Mouse (Mus musculus) forebrain, embryonic 11.5 days (tissue): ENCODE results near the gene Rprml. TPM values are rescaled to one million over a fixed set of nuclear protein-coding genes. Genes with fewer than 3 reads are reported as not detected.
A peak's percentile ranks its signal among the peaks of the same experiment; 100 is the strongest.

ENCODE experiments used
- ATAC-seq: fragments of 200-750 bp; cut with Nextera tagmentation; replicated peaks from 2 replicates; pipeline ENCODE4 v1.8.0; 2017; ENCODE audit warnings: moderate TSS enrichment; ENCODE audit not compliant: low FRiP score
- DNase-seq: peaks from one replicate; pipeline ENCODE4 v3.0.0-alpha.2; 2017; ENCODE audit warnings: low spot score
- H3K27ac ChIP-seq: fragments of 300-500 bp; sonication (generic); 2 replicates; pipeline ENCODE4 v1.5.1; 2014; ENCODE audit warnings: low read depth, low read length
- H3K27me3 ChIP-seq: fragments of 300-500 bp; sonication (generic); 2 replicates; pipeline ENCODE4 v1.6.1; 2014; ENCODE audit warnings: mild to moderate bottlenecking, low read length, mixed read lengths; ENCODE audit not compliant: control insufficient read depth, insufficient read depth
- H3K36me3 ChIP-seq: fragments of 300-500 bp; sonication (generic); 2 replicates; pipeline ENCODE4 v1.6.1; 2014; ENCODE audit warnings: mild to moderate bottlenecking, low read length, moderate library complexity, mixed read lengths; ENCODE audit not compliant: control insufficient read depth, insufficient read depth
- H3K4me1 ChIP-seq: fragments of 300-500 bp; sonication (generic); replicated peaks from 2 replicates; pipeline ENCODE4 v1.6.1; 2014; ENCODE audit warnings: low read length, mixed read lengths; ENCODE audit not compliant: control insufficient read depth, insufficient read depth
- H3K4me2 ChIP-seq: fragments of 300-500 bp; sonication (generic); 2 replicates; pipeline ENCODE4 v1.6.1; 2014; ENCODE audit warnings: low read depth, mild to moderate bottlenecking, low read length, moderate library complexity, mixed read lengths; ENCODE audit not compliant: severe bottlenecking
- H3K4me3 ChIP-seq: fragments of 300-500 bp; sonication (generic); 2 replicates; pipeline ENCODE4 v1.5.1; 2014; ENCODE audit warnings: low read depth, low read length
- H3K9ac ChIP-seq: fragments of 300-500 bp; sonication (generic); 2 replicates; pipeline ENCODE4 v1.6.1; 2014; ENCODE audit warnings: low read length
- H3K9me3 ChIP-seq: fragments of 300-500 bp; sonication (generic); 2 replicates; pipeline ENCODE4 v1.6.1; 2016; ENCODE audit warnings: low read length, mixed read lengths; ENCODE audit not compliant: control insufficient read depth
- WGBS: fragments of 180-500 bp; shearing (Covaris S2); extraction: QIAGEN DNeasy Blood & Tissue Kit; methylation state at CpG from one replicate; pipeline ENCODE4 v1.1.7; 2014; 5-methylcytosine and 5-hydroxymethylcytosine counted together
- polyA plus RNA-seq: library from polyadenylated mRNA; unstranded; fragments of >200 nt; fragmentation: Nextera tagmentation; extraction: Ambion mirVana; gene quantifications from 2 replicates; pipeline ENCODE4 v1.2.1, GENCODE M21; 2014

The Rprml gene
- not detected in 2 replicates for polyA plus RNA-seq

GRCm38 (mm10) chr11:103649301-103649982 is at the start of gene Rprml:
TSS of gene Rprml (plus strand) at chr11:103649570.
- Histone ChIP-seq H3K4me1 (peaks cover 8% of the 10 kb centered on the region; the same call in 1 of the 2 replicates), H3K4me2 (peak within 1 kb of the TSS; percentile 43), H3K27me3 (peaks cover 62% of the 10 kb centered on the region), H3K27ac (no peak within 1 kb of the TSS), H3K9ac (no peak within 1 kb of the TSS), H3K4me3 (peak within 1 kb of the TSS; percentile 19), H3K9me3 (no peaks in the 10 kb centered on the region), H3K36me3 (no peaks in the 10 kb centered on the region)
- DNase-seq (peak; percentile 60), ATAC-seq (no peak)
- WGBS = 2% methylated on average over 70 of the region's 71 CpGs

GRCm38 (mm10) chr11:103606611-103607010 is 42.8 kb upstream of the Rprml start:
- WGBS = 69% methylated on average over 5 of the region's 5 CpGs
- no peaks in the 10 kb centered on the region for H3K4me1 ChIP-seq
- no peak overlapping the region for H3K27ac ChIP-seq
- H3K9me3 ChIP-seq = no peaks in the 10 kb centered on the region
- no peak overlapping the region for H3K9ac ChIP-seq
- H3K4me2 ChIP-seq = no peak overlapping the region
- no peaks in the 10 kb centered on the region for H3K27me3 ChIP-seq
- no peak overlapping the region for H3K4me3 ChIP-seq
- ATAC-seq = no peak
- H3K36me3 ChIP-seq = no peaks in the 10 kb centered on the region
- DNase-seq = no peak

DNA sequence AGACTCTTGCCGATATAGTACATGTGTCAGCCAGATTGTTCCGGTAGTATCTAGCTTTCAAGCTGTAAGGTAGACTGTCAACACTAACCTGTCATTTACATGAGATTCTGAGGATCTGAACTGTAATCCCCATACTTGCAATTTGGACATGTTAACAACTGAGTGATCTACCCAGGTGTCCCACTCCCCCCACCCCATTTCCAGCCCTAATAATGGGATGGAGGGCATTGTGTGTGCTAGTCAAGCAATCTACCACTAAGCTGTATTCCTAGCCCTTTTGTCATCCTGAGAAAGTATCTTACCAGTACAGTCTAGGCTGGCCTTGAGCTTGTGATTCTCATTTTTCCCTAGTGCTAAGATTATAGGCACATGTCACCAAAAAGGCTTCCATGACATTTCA is 38.6 kb upstream of the Rprml start:
- no peak for DNase-seq
- H3K9ac ChIP-seq = no peak overlapping the region
- H3K27ac ChIP-seq = no peak overlapping the region
- H3K4me3 ChIP-seq = no peak overlapping the region
- no peaks in the 10 kb centered on the region for H3K36me3 ChIP-seq
- H3K9me3 ChIP-seq = no peaks in the 10 kb centered on the region
- WGBS = 96% methylated on average over 2 of the region's 2 CpGs
- ATAC-seq = no peak
- H3K4me1 ChIP-seq = no peaks in the 10 kb centered on the region
- H3K27me3 ChIP-seq = no peaks in the 10 kb centered on the region
- no peak overlapping the region for H3K4me2 ChIP-seq

GRCm38 (mm10) chr11:103621040-103621439 is 28.3 kb upstream of the Rprml start, which contains the start of gene Gm884:
TSS of gene Gm884 (minus strand) at chr11:103621140.
- WGBS = 84% methylated on average over 9 of the region's 9 CpGs
- H3K9me3 ChIP-seq = no peaks in the 10 kb centered on the region
- DNase-seq = no peak
- no peak within 1 kb of the TSS for H3K9ac ChIP-seq
- no peak within 1 kb of the TSS for H3K4me3 ChIP-seq
- no peak within 1 kb of the TSS for H3K4me2 ChIP-seq
- no peaks in the 10 kb centered on the region for H3K4me1 ChIP-seq
- no peaks in the 10 kb centered on the region for H3K36me3 ChIP-seq
- no peak within 1 kb of the TSS for H3K27ac ChIP-seq
- H3K27me3 ChIP-seq = no peaks in the 10 kb centered on the region
- no peak for ATAC-seq

- H3K4me1 ChIP-seq = no peaks in the 10 kb centered on the region
- no peak overlapping the region for H3K27ac ChIP-seq
- H3K4me3 ChIP-seq = no peak overlapping the region
- 82% methylated on average over 23 of the region's 23 CpGs for WGBS
- H3K4me2 ChIP-seq = no peak overlapping the region
- DNase-seq = no peak
- H3K27me3 ChIP-seq = no peaks in the 10 kb centered on the region
- H3K36me3 ChIP-seq = no peaks in the 10 kb centered on the region
- no peaks in the 10 kb centered on the region for H3K9me3 ChIP-seq
- H3K9ac ChIP-seq = no peak overlapping the region
- ATAC-seq = no peak
These were observed 21.9 kb upstream of the Rprml start for GRCm38 (mm10) chr11:103627453-103627852.

DNA sequence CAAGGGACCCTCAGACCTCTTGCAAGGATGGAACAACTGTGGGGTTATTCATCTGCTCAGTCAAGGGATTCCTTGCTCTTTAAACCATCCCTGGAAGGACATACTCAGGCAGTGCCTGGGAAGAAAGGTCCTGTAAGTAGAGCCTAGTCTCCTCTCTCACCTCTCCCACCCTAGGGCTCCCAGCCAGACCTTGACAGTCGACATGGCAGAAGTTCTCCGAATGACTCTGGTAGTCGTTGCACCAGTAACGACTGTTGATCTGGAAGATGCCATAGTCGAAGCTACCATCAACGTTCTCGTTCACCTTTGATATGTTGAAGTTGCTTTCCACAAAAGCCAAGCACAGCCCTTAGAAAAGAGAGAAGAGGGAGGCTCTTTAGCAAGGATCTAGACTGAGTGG is 14.6 kb upstream of the Rprml start:
- H3K27me3 ChIP-seq = peaks cover 3% of the 10 kb centered on the region; the same call in 1 of the 2 replicates
- no peak for ATAC-seq
- no peak for DNase-seq
- no peak overlapping the region for H3K27ac ChIP-seq
- WGBS = 92% methylated on average over 7 of the region's 7 CpGs
- no peak overlapping the region for H3K4me3 ChIP-seq
- H3K4me2 ChIP-seq = no peak overlapping the region
- no peak overlapping the region for H3K9ac ChIP-seq
- no peaks in the 10 kb centered on the region for H3K9me3 ChIP-seq
- H3K36me3 ChIP-seq = no peaks in the 10 kb centered on the region
- H3K4me1 ChIP-seq = no peaks in the 10 kb centered on the region

DNA sequence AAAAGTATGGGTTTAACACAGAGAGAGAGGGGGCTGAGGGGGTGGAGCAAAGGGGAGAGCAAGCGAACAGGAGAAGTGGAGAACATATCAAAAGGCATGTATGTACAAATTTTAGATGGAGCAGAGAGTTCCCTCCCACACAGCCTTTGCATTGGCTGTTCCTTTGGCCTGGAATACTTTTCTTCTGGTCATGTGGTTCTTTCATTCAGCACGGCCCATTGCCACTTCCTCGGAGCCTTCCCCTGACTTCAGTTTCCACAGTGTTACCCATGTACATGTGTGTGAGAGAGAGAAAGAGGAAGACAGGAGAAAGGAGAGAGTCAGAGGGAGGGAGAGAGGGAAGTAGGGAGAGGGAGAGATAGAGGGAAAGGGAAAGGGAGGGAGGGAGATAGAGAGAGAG is 13.9 kb upstream of the Rprml start:
- Histone ChIP-seq H3K9me3 (no peaks in the 10 kb centered on the region), H3K4me3 (no peak overlapping the region), H3K4me2 (no peak overlapping the region), H3K9ac (no peak overlapping the region), H3K27ac (no peak overlapping the region), H3K36me3 (no peaks in the 10 kb centered on the region), H3K27me3 (peaks cover 6% of the 10 kb centered on the region; the same call in 1 of the 2 replicates), H3K4me1 (no peaks in the 10 kb centered on the region)
- DNase-seq (no peak), ATAC-seq (no peak)
- WGBS = 85% methylated on average over 3 of the region's 3 CpGs

- no peak overlapping the region for H3K4me2 ChIP-seq
- no peaks in the 10 kb centered on the region for H3K4me1 ChIP-seq
- ATAC-seq = no peak
- H3K9me3 ChIP-seq = no peaks in the 10 kb centered on the region
- no peaks in the 10 kb centered on the region for H3K36me3 ChIP-seq
- H3K27me3 ChIP-seq = peaks cover 6% of the 10 kb centered on the region; the same call in 1 of the 2 replicates
- no peak overlapping the region for H3K4me3 ChIP-seq
- DNase-seq = no peak
- H3K9ac ChIP-seq = no peak overlapping the region
- H3K27ac ChIP-seq = no peak overlapping the region
- WGBS = 89% methylated on average over 6 of the region's 6 CpGs
These were observed 13.1 kb upstream of the Rprml start for GRCm38 (mm10) chr11:103636261-103636660.

- Histone ChIP-seq H3K36me3 (no peaks in the 10 kb centered on the region), H3K4me1 (no peaks in the 10 kb centered on the region), H3K9ac (no peak within 1 kb of the TSS), H3K27ac (no peak within 1 kb of the TSS), H3K4me3 (no peak within 1 kb of the TSS), H3K27me3 (peaks cover 6% of the 10 kb centered on the region; the same call in 1 of the 2 replicates), H3K4me2 (peak within 1 kb of the TSS; percentile 16; the same call in 1 of the 2 replicates), H3K9me3 (no peaks in the 10 kb centered on the region)
- DNase-seq (no peak), ATAC-seq (no peak)
- 80% methylated on average over 3 of the region's 3 CpGs for WGBS
These were observed 10.6 kb upstream of the Rprml start, which contains the start of gene Lyzl6 for GRCm38 (mm10) chr11:103638790-103639189. TSS of gene Lyzl6 (minus strand) at chr11:103638890.
